ENCODE assay signal across 10 mouse cellular contexts in genomic region chr5:139792966-139793337, GRCm38 (mm10). TPM values are rescaled to one million over a fixed set of nuclear protein-coding genes. Genes with fewer than 3 reads are reported as not detected.
DNase-seq lines count a peak whose midpoint lies in the region; ATAC-seq lines count a peak whose summit lies in the region.
"Had no signal": no experiment of that assay in that cellular context is flagged by ENCODE, and none has a peak within 500 bp of the region (broad histone marks: within the 10 kb centered on the region; RNA-seq: fewer than 3 reads in every experiment).

No protein-coding gene starts in this region.

- H3K27ac ChIP-seq in midbrain, embryonic 13.5 days: no peak overlapping the region
- H3K27ac ChIP-seq in midbrain, embryonic 11.5 days (ENCODE audit: low read depth, low read length): no peak overlapping the region
- H3K27ac ChIP-seq in intestine, embryonic 16.5 days (ENCODE audit: low read length): peak overlapping the region; percentile 96
- peak overlapping the region; percentile 67 for H3K27ac ChIP-seq in stomach, embryonic 14.5 days (ENCODE audit: low read length)

- H3K9me3 ChIP-seq in midbrain, embryonic 13.5 days: no peaks in the 10 kb centered on the region
- no peaks in the 10 kb centered on the region for H3K9me3 ChIP-seq in midbrain, embryonic 11.5 days (ENCODE audit: control insufficient read depth, low read length)
- no peaks in the 10 kb centered on the region for H3K9me3 ChIP-seq in intestine, embryonic 16.5 days (ENCODE audit: control insufficient read depth, low read length)
- no peaks in the 10 kb centered on the region for H3K9me3 ChIP-seq in stomach, embryonic 14.5 days (ENCODE audit: control insufficient read depth, low read depth, low read length)

- DNase-seq in heart, adult 8-10 months (ENCODE audit: low spot score): peak; percentile 41
- DNase-seq in heart, adult 9 months (ENCODE audit: low spot score in 2 of 2): no peak
- DNase-seq in midbrain, embryonic 11.5 days (ENCODE audit: low spot score, missing footprints): no peak
- DNase-seq in retina, embryonic 14.5 days (ENCODE audit: low spot score): no peak
- no peak for DNase-seq in adrenal gland, adult 8-10 months
- DNase-seq: right cerebral cortex, postnatal 4 days had no signal

- 64% methylated on average over 3 of the region's 3 CpGs for WGBS in midbrain, embryonic 13.5 days
- 57% methylated on average over 3 of the region's 3 CpGs for WGBS in midbrain, embryonic 11.5 days
- WGBS in intestine, embryonic 16.5 days: 27% methylated on average over 3 of the region's 3 CpGs
- 35% methylated on average over 3 of the region's 3 CpGs for WGBS in stomach, embryonic 14.5 days

- ATAC-seq in midbrain, embryonic 13.5 days: no peak
- no peak for ATAC-seq in midbrain, embryonic 11.5 days (ENCODE audit: low FRiP score)
- no peak for ATAC-seq in intestine, embryonic 16.5 days
- no peak for ATAC-seq in stomach, embryonic 14.5 days (ENCODE audit: insufficient number of reproducible peaks, insufficient read depth, low FRiP score, low read depth)

- peaks cover 50% of the 10 kb centered on the region for H3K4me1 ChIP-seq in midbrain, embryonic 13.5 days (replicated peaks)
- H3K4me1 ChIP-seq in midbrain, embryonic 11.5 days (ENCODE audit: control insufficient read depth, insufficient read depth, low read length): peaks cover 29% of the 10 kb centered on the region
- H3K4me1 ChIP-seq in intestine, embryonic 16.5 days (ENCODE audit: control insufficient read depth, insufficient read depth, low read length): peaks cover 60% of the 10 kb centered on the region
- peaks cover 44% of the 10 kb centered on the region for H3K4me1 ChIP-seq in stomach, embryonic 14.5 days (ENCODE audit: control insufficient read depth, insufficient read depth, low read length)

- H3K27me3 ChIP-seq in midbrain, embryonic 13.5 days: peaks cover 25% of the 10 kb centered on the region
- H3K27me3 ChIP-seq in midbrain, embryonic 11.5 days (ENCODE audit: control insufficient read depth, insufficient read depth, low read length): no peaks in the 10 kb centered on the region
- H3K27me3 ChIP-seq in intestine, embryonic 16.5 days (replicated peaks; ENCODE audit: control insufficient read depth, insufficient read depth, low read length): no peaks in the 10 kb centered on the region
- H3K27me3 ChIP-seq in stomach, embryonic 14.5 days (ENCODE audit: control insufficient read depth, insufficient read depth, low read length): no peaks in the 10 kb centered on the region

- H3K9ac ChIP-seq in midbrain, embryonic 13.5 days (replicated peaks): 0 out of 2 replicates have a peak overlapping the region, but pooled peaks have one; percentile 6
- no peak overlapping the region for H3K9ac ChIP-seq in midbrain, embryonic 11.5 days (ENCODE audit: low read length)
- peak overlapping the region; percentile 86 for H3K9ac ChIP-seq in intestine, embryonic 16.5 days (ENCODE audit: low read depth, low read length)
- no peak overlapping the region for H3K9ac ChIP-seq in stomach, embryonic 14.5 days (replicated peaks; ENCODE audit: low read depth, low read length)

- no peak overlapping the region; the same call in 1 of the 2 replicates for H3K4me2 ChIP-seq in midbrain, embryonic 13.5 days (replicated peaks)
- no peak overlapping the region; the same call in 1 of the 2 replicates for H3K4me2 ChIP-seq in midbrain, embryonic 11.5 days
- peak overlapping the region; percentile 86 for H3K4me2 ChIP-seq in intestine, embryonic 16.5 days (ENCODE audit: low read depth, low read length)
- peak overlapping the region; percentile 100 for H3K4me2 ChIP-seq in stomach, embryonic 14.5 days (replicated peaks; ENCODE audit: low read depth, low read length)

- no peaks in the 10 kb centered on the region for H3K36me3 ChIP-seq in midbrain, embryonic 13.5 days
- H3K36me3 ChIP-seq in midbrain, embryonic 11.5 days (ENCODE audit: control insufficient read depth, insufficient read depth, low read length): no peaks in the 10 kb centered on the region
- H3K36me3 ChIP-seq in intestine, embryonic 16.5 days (ENCODE audit: control insufficient read depth, insufficient read depth, low read length): no peaks in the 10 kb centered on the region
- H3K36me3 ChIP-seq in stomach, embryonic 14.5 days (ENCODE audit: control insufficient read depth, insufficient read depth, low read length): no peaks in the 10 kb centered on the region

- H3K4me3 ChIP-seq in midbrain, embryonic 13.5 days (replicated peaks): no peak overlapping the region
- no peak overlapping the region for H3K4me3 ChIP-seq in midbrain, embryonic 11.5 days (ENCODE audit: low read depth, low read length)
- H3K4me3 ChIP-seq in intestine, embryonic 16.5 days (ENCODE audit: low read length): peak overlapping the region; percentile 78
- peak overlapping the region; percentile 83 for H3K4me3 ChIP-seq in stomach, embryonic 14.5 days (ENCODE audit: low read depth, low read length)

RNA-seq across cellular contexts. Expression of gene Mafk, which starts 1.6 kb away (rescaled TPM):
- total RNA-seq in heart, adult 8-10 months (2022): 10 to 100 TPM; 27.3 to 35.9 (median 33.9) TPM
- polyA plus RNA-seq in midbrain, embryonic 13.5 days (2015; fragmentation: Nextera tagmentation; extraction: Ambion mirVana): 15.4 TPM in 2 replicates
- 5.0 and 5.1 TPM in 2 replicates for polyA plus RNA-seq in midbrain, embryonic 11.5 days (2014; fragmentation: Nextera tagmentation; extraction: Ambion mirVana)
- 25.0 and 25.2 TPM in 2 replicates for polyA plus RNA-seq in intestine, embryonic 16.5 days (2015; fragmentation: Nextera tagmentation; extraction: Ambion mirVana)
- 6.9 and 7.1 TPM in 2 replicates for polyA plus RNA-seq in stomach, embryonic 14.5 days (2014; fragmentation: Nextera tagmentation; extraction: Ambion mirVana)
- 10 to 100 TPM; 28.7 to 45.0 (median 30.4) TPM for total RNA-seq in adrenal gland, adult 8-10 months (2022)

RNA-seq across cellular contexts. Expression of gene Ints1, which starts 17.5 kb away (rescaled TPM):
- total RNA-seq in heart, adult 8-10 months (2022): 10 to 100 TPM; 39.2 to 43.9 (median 40.1) TPM
- polyA plus RNA-seq in midbrain, embryonic 13.5 days (2015; fragmentation: Nextera tagmentation; extraction: Ambion mirVana): 24.0 and 28.9 TPM in 2 replicates
- 23.8 and 26.3 TPM in 2 replicates for polyA plus RNA-seq in midbrain, embryonic 11.5 days (2014; fragmentation: Nextera tagmentation; extraction: Ambion mirVana)
- 18.8 and 18.9 TPM in 2 replicates for polyA plus RNA-seq in intestine, embryonic 16.5 days (2015; fragmentation: Nextera tagmentation; extraction: Ambion mirVana)
- polyA plus RNA-seq in stomach, embryonic 14.5 days (2014; fragmentation: Nextera tagmentation; extraction: Ambion mirVana): 27.3 and 35.3 TPM in 2 replicates
- total RNA-seq in adrenal gland, adult 8-10 months (2022): 10 to 100 TPM; 59.3 to 74.4 (median 65.0) TPM

RNA-seq across cellular contexts. Expression of gene Tmem184a, which starts 26.8 kb away (rescaled TPM):
- total RNA-seq in heart, adult 8-10 months (2022): under 1 TPM in 3 of 4 experiments, not detected in 1; 0.22 to 0.87 (median 0.47) TPM
- 0.19 and 0.35 TPM in 2 replicates for polyA plus RNA-seq in midbrain, embryonic 13.5 days (2015; fragmentation: Nextera tagmentation; extraction: Ambion mirVana)
- 0.60 and 0.86 TPM in 2 replicates for polyA plus RNA-seq in midbrain, embryonic 11.5 days (2014; fragmentation: Nextera tagmentation; extraction: Ambion mirVana)
- 120 and 151 TPM in 2 replicates for polyA plus RNA-seq in intestine, embryonic 16.5 days (2015; fragmentation: Nextera tagmentation; extraction: Ambion mirVana)
- 9.0 and 10.3 TPM in 2 replicates for polyA plus RNA-seq in stomach, embryonic 14.5 days (2014; fragmentation: Nextera tagmentation; extraction: Ambion mirVana)
- total RNA-seq in adrenal gland, adult 8-10 months (2022): under 1 TPM; 0.07 to 0.67 (median 0.21) TPM

RNA-seq across cellular contexts. Expression of gene Gm26938, which starts 33.3 kb away (rescaled TPM):
- total RNA-seq in heart, adult 8-10 months (2022): not detected
- not detected in 2 replicates for polyA plus RNA-seq in midbrain, embryonic 13.5 days (2015; fragmentation: Nextera tagmentation; extraction: Ambion mirVana)
- polyA plus RNA-seq in midbrain, embryonic 11.5 days (2014; fragmentation: Nextera tagmentation; extraction: Ambion mirVana): not detected in 2 replicates
- not detected in 2 replicates for polyA plus RNA-seq in intestine, embryonic 16.5 days (2015; fragmentation: Nextera tagmentation; extraction: Ambion mirVana)
- not detected in 2 replicates for polyA plus RNA-seq in stomach, embryonic 14.5 days (2014; fragmentation: Nextera tagmentation; extraction: Ambion mirVana)
- not detected for total RNA-seq in adrenal gland, adult 8-10 months (2022)
- polyA plus RNA-seq: limb, embryonic 11.5 days had no signal

RNA-seq across cellular contexts. Expression of gene Psmg3, which starts 33.7 kb away (rescaled TPM):
- 10 to 100 TPM in 1 of 4 experiments, 1 to 10 TPM in 3; 7.0 to 10.6 (median 9.1) TPM for total RNA-seq in heart, adult 8-10 months (2022)
- polyA plus RNA-seq in midbrain, embryonic 13.5 days (2015; fragmentation: Nextera tagmentation; extraction: Ambion mirVana): 78.6 and 81.9 TPM in 2 replicates
- polyA plus RNA-seq in midbrain, embryonic 11.5 days (2014; fragmentation: Nextera tagmentation; extraction: Ambion mirVana): 72.2 and 81.2 TPM in 2 replicates
- 67.6 and 80.3 TPM in 2 replicates for polyA plus RNA-seq in intestine, embryonic 16.5 days (2015; fragmentation: Nextera tagmentation; extraction: Ambion mirVana)
- 61.3 and 72.7 TPM in 2 replicates for polyA plus RNA-seq in stomach, embryonic 14.5 days (2014; fragmentation: Nextera tagmentation; extraction: Ambion mirVana)
- total RNA-seq in adrenal gland, adult 8-10 months (2022): 10 to 100 TPM; 21.2 to 26.6 (median 23.3) TPM

Comparison
In these comparisons a context has a peak if more than half of its experiments do, and no peak if none do; other contexts are left out.
1. H3K9ac ChIP-seq: peak in midbrain, embryonic 13.5 days (single experiment) and intestine, embryonic 16.5 days (single experiment); none in midbrain, embryonic 11.5 days (single experiment) and stomach, embryonic 14.5 days (single experiment).
2. H3K27ac ChIP-seq: peak in intestine, embryonic 16.5 days (single experiment) and stomach, embryonic 14.5 days (single experiment); none in midbrain, embryonic 13.5 days (single experiment) and midbrain, embryonic 11.5 days (single experiment).
3. H3K4me2 ChIP-seq: peak in intestine, embryonic 16.5 days (single experiment) and stomach, embryonic 14.5 days (single experiment); none in midbrain, embryonic 13.5 days (single experiment) and midbrain, embryonic 11.5 days (single experiment).
4. H3K4me3 ChIP-seq: peak in intestine, embryonic 16.5 days (single experiment) and stomach, embryonic 14.5 days (single experiment); none in midbrain, embryonic 13.5 days (single experiment) and midbrain, embryonic 11.5 days (single experiment).
5. RNA of gene Tmem184a, which starts 26.8 kb away (polyA plus RNA-seq): 120 to 151 TPM in intestine, embryonic 16.5 days; 9.0 to 10.3 TPM in stomach, embryonic 14.5 days, 0.60 to 0.86 TPM in midbrain, embryonic 11.5 days and 0.19 to 0.35 TPM in midbrain, embryonic 13.5 days; every median in the first group is over 10 times any median in the second.